Mouse (Mus musculus) E14TG2a.4 (cell line): Measurements from ENCODE around the gene Ltbr.
A peak's percentile ranks its signal among the peaks of the same experiment; 100 is the strongest.
"Not testable (repeated sequence)": the region's sequence is repeated elsewhere in the genome, so short reads cannot be mapped to it uniquely, and the experiment has no call there.

ENCODE experiments used
- H3K27me3 ChIP-seq: 2 replicates; pipeline ENCODE4 v1.6.1; 2014; ENCODE audit warnings: low read length, control low read depth; ENCODE audit not compliant: insufficient read depth
- H3K36me3 ChIP-seq: 2 replicates; pipeline ENCODE4 v1.6.1; 2014; ENCODE audit warnings: low read length, control low read depth; ENCODE audit not compliant: insufficient read depth
- H3K4me1 ChIP-seq: replicated peaks from 2 replicates; pipeline ENCODE4 v1.6.1; 2014; ENCODE audit warnings: low read depth, low read length, control low read depth
- H3K4me3 ChIP-seq: replicated peaks from 2 replicates; pipeline ENCODE4 v1.5.1; 2014; ENCODE audit warnings: mild to moderate bottlenecking, low read length
- H3K9me3 ChIP-seq: 2 replicates; pipeline ENCODE4 v1.6.1; 2014; ENCODE audit warnings: low read length, control low read depth
- CTCF ChIP-seq: conservative IDR thresholded peaks from 2 replicates; pipeline ENCODE4 v1.5.1; 2014; ENCODE audit warnings: low read length
- NANOG ChIP-seq: IDR thresholded peaks from 2 replicates; pipeline ENCODE4 v1.6.1; 2014; ENCODE audit warnings: borderline replicate concordance, low read length, mixed read lengths
- POU5F1 ChIP-seq: IDR thresholded peaks from 2 replicates; pipeline ENCODE4 v1.6.1; 2014; ENCODE audit warnings: low read length, borderline replicate concordance

Gene Ltbr

DNA sequence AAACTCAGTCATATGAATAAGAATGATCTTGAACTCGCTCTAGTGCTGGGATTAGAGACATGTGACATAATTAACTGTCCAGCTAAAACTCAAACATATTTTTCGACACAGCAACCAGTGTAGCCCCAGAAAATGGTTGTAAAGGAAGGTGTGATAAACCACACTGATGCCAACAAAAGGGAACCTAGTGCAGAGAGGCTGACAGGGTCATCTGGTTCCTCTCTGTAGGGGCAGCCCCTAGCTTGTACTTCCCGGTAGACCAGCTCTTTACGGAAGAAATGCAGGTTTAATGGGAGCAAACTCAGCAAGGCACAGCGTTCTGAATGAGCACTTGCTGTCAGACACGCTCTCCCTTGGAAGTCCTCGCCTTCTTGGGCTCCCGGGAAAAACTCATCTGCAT is 34.0 kb downstream of the Ltbr start:
- TF ChIP-seq NANOG, result no peak
- no peak for TF ChIP-seq CTCF
- TF ChIP-seq POU5F1, result no peak
- no peak overlapping the region for H3K4me3 ChIP-seq
- H3K36me3 ChIP-seq, result peaks cover 55% of the 10 kb centered on the region
- H3K4me1 ChIP-seq, result peaks cover 12% of the 10 kb centered on the region
- no peaks in the 10 kb centered on the region for H3K27me3 ChIP-seq
- no peaks in the 10 kb centered on the region for H3K9me3 ChIP-seq

DNA sequence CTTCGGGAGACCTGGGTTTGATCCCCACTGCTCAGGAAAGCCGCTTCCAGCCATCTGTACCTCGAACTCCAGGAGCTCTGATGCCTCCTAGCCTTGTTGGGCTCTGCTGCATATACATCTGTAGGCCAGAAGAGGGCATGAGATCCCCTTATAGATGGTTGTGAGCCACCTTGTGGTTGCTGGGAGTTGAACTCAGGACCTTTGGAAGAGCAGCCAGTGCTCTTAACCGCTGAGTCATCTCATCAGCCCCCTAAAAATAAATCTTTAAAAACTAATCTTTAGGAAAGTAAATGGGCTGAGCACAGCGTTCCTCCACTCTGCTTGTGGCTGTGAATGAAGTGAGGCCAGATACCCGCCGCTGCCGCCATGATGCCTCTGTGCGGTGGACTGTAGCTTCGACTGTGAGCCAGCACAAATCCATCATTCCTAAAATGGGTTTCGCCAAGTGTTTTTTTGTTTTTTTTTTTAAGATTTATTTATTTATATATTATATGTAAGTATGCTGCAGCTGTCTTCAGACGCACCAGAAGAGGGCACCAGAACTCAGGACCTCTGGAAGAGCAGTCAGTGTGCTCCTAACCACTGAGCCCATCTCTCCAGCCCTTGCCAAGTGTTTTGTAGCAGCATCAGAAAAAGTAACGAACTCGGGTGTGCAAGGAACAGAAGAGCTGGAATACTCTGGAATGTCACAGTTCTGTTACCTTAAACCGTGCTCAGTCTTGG is 38.7 kb downstream of the Ltbr start:
- Histone ChIP-seq H3K9me3 (no peaks in the 10 kb centered on the region), H3K27me3 (peaks cover 11% of the 10 kb centered on the region), H3K4me3 (no peak overlapping the region), H3K36me3 (peaks cover 27% of the 10 kb centered on the region), H3K4me1 (peaks cover 16% of the 10 kb centered on the region)
- TF ChIP-seq NANOG (no peak), CTCF (peak; percentile 51), POU5F1 (no peak)

DNA sequence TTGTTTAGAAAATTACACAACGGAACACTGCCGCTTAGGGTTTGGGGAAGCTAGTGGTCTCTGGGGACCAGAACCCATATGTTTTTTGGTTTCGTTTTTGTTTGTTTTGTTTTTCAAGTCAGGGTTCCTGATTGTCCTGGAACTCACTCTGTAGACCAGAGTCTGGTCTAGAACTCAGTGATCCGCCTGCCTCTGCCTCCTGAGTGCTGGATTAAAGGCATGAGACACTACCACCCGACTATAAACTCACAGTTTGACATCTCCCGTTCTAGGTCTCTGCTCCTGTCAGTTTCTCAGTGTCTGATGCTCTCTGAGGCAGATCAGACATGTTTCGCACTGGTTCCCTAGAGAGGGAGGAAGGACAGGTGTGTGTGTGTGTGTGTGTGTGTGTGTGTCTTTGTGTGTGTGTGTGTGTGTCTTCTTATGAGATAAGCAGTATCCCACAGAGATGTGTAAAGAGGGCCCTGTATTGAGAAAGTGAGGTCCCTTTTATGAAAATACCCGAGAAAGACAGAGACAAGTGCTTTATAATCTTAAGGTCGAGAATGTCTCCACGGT is 41.4 kb downstream of the Ltbr start:
- H3K36me3 ChIP-seq, result peaks cover 4% of the 10 kb centered on the region
- H3K27me3 ChIP-seq, result peaks cover 12% of the 10 kb centered on the region
- TF ChIP-seq NANOG (no peak), CTCF (no peak), POU5F1 (no peak)
- H3K4me3 ChIP-seq, result no peak overlapping the region
- H3K9me3 ChIP-seq, result no peaks in the 10 kb centered on the region
- peaks cover 12% of the 10 kb centered on the region for H3K4me1 ChIP-seq

DNA sequence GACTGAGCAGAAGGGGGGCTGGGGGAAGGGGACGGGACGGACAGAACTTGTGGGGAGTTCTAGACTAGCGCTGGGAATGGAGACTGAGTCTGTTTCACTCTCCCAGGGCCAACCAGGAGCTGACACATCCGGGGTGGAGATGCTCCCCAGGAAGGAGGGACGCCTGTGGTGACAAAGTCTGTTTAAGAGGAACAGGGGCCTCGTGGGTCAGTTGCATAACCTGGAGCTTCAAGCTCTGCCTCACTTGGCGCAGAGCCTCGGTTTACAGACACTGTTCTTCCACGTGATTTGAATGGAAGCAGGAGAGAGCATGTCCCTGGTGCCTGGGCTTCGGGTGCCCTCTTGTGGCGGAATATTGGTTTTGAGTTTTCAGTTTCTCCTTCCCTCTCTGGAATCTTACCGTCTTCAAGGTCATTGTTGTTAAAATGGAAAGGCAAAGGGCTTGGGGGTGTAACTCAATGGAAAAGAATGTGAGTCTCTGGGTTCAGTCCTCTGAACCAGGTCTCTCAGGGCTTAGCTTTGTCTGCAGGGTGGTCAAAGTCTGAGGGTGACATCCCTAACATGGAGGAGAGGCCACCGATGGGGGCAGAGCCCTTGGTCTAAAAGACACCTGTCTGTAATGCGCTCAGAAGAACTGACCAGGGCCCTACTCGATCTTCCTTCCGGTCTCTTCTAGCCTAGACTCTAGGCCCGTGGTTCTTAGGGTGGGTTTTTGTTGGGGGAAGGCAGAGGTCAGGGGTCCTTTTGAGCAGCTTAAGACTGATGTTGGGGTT is 42.0 kb downstream of the Ltbr start:
- Histone ChIP-seq H3K4me1 (peaks cover 12% of the 10 kb centered on the region), H3K4me3 (no peak overlapping the region), H3K36me3 (no peaks in the 10 kb centered on the region), H3K27me3 (peaks cover 12% of the 10 kb centered on the region), H3K9me3 (no peaks in the 10 kb centered on the region)
- no peak for TF ChIP-seq NANOG
- TF ChIP-seq POU5F1, result no peak
- peak; percentile 59 for TF ChIP-seq CTCF

DNA sequence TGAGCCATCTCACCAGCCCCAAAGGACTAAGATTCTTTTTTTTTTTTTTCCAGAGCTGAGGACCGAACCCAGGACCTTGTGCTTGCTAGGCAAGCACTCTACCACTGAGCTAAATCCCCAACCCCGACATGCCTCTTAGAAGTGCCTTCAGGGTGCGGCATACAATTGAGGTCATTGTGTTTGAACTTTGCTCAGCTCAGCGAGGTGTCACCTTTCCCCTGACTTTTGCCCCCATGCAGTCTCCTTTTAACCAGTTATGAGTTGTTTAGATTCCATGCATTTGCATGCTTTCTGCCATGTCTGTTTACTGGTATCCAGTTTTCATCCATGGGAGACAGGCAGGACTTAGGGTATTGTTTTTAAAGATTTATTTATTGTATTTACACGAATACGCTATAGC is 44.9 kb downstream of the Ltbr start:
- H3K4me3 ChIP-seq, result no peak overlapping the region
- peaks cover 17% of the 10 kb centered on the region for H3K27me3 ChIP-seq
- no peaks in the 10 kb centered on the region for H3K9me3 ChIP-seq
- TF ChIP-seq NANOG, result no peak
- TF ChIP-seq CTCF, result no peak
- no peak for TF ChIP-seq POU5F1
- peaks cover 19% of the 10 kb centered on the region for H3K4me1 ChIP-seq
- no peaks in the 10 kb centered on the region for H3K36me3 ChIP-seq

DNA sequence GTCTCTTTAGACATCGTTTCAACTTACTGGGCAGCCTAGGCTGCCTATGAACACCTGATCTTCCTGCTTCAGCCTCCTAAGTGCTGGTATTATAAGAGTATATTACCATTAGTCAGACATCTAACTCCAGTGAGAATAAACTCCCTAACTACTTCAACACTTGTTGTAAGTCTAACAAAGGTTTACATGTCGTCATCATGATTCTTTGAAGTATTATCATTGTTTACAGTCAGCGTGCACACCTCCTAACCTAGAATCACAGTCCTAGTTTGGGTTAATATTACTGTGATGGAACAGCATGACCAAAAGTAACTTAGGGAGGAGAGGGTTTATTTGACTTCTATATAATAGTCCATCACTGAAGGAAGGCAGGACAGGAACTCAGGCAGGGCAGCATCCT is 46.2 kb downstream of the Ltbr start:
- Histone ChIP-seq H3K4me3 (no peak overlapping the region), H3K4me1 (peaks cover 22% of the 10 kb centered on the region), H3K36me3 (no peaks in the 10 kb centered on the region), H3K27me3 (peaks cover 17% of the 10 kb centered on the region), H3K9me3 (no peaks in the 10 kb centered on the region)
- TF ChIP-seq CTCF (no peak), POU5F1 (no peak)

DNA sequence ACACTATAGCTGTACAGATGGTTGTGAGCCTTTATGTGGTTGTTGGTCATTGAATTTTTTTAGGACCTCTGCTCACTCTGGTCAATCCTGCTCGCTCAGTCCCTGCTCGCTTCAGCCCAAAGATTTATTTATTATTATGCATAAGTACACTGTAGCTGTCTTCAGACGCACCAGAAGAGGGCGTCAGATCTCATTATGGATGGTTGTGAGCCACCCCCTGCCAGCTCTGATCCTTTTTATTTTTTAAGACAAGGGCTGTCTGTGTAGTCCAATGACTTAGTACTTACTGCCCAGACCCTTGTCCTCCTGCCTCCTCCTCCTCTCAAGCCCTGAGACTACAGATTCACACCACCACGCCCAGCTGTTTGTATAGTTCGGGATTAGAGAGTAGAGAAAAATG is 47.1 kb downstream of the Ltbr start:
- not testable (repeated sequence) for H3K4me3 ChIP-seq, H3K36me3 ChIP-seq, H3K9me3 ChIP-seq
- H3K27me3 ChIP-seq, result peaks cover 17% of the 10 kb centered on the region
- peaks cover 20% of the 10 kb centered on the region for H3K4me1 ChIP-seq

DNA sequence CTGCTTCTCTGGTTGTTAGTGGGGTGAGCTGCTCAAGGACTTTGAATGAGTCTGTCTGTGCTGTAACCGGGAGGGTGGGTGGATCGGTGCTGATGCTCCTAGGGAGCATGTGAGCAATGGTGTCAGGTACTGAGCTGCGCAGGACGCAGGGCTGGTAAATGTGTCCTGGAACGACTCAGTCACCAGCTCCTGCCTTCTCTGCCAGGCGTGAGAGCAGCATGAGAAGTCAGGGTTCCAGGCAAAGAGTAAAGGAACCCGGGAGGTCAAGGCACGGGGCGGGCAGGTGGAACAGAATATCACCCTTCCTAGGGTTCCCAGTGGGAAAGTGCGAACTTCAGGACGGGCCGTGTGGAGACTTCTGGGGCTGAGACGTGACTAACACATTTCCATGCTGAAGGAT is 47.6 kb downstream of the Ltbr start:
- Histone ChIP-seq H3K4me3 (no peak overlapping the region), H3K27me3 (peaks cover 17% of the 10 kb centered on the region), H3K36me3 (no peaks in the 10 kb centered on the region), H3K4me1 (peaks cover 21% of the 10 kb centered on the region), H3K9me3 (no peaks in the 10 kb centered on the region)
- TF ChIP-seq CTCF, result no peak
- TF ChIP-seq NANOG, result no peak
- TF ChIP-seq POU5F1, result no peak

DNA sequence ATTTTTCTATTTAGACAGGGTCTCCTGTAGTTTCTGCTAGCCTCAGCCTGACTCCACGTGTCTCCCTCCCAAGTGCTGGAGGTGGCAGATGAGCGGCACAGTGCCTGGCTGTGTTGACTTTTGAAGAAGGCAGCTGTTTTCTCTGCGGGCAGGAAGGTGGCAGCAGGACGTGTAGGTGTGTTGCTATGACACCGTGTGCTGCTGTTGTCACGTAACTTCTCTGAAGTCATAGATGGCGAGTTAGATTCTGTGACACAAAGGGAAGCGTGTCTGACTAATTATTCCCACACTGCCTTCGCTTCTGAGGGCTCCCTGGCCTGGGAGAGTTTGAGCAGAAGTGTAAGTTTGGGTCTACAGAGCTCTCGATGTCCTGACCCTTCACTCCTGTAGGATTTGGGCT is 48.4 kb downstream of the Ltbr start:
- H3K36me3 ChIP-seq, result no peaks in the 10 kb centered on the region
- no peak overlapping the region for H3K4me3 ChIP-seq
- H3K27me3 ChIP-seq, result peaks cover 8% of the 10 kb centered on the region
- TF ChIP-seq CTCF (no peak), NANOG (no peak), POU5F1 (no peak)
- peaks cover 28% of the 10 kb centered on the region for H3K4me1 ChIP-seq
- H3K9me3 ChIP-seq, result no peaks in the 10 kb centered on the region
